Mouse (Mus musculus): Measurements from ENCODE around the gene Col24a1. TPM values are rescaled to one million over a fixed set of nuclear protein-coding genes. Genes with fewer than 3 reads are reported as not detected.

Col24a1 gene
- 4.7 and 11.9 TPM in 2 replicates for polyA plus RNA-seq (2011; ENCODE audit: insufficient read length, low read depth, missing spikeins)

DNA sequence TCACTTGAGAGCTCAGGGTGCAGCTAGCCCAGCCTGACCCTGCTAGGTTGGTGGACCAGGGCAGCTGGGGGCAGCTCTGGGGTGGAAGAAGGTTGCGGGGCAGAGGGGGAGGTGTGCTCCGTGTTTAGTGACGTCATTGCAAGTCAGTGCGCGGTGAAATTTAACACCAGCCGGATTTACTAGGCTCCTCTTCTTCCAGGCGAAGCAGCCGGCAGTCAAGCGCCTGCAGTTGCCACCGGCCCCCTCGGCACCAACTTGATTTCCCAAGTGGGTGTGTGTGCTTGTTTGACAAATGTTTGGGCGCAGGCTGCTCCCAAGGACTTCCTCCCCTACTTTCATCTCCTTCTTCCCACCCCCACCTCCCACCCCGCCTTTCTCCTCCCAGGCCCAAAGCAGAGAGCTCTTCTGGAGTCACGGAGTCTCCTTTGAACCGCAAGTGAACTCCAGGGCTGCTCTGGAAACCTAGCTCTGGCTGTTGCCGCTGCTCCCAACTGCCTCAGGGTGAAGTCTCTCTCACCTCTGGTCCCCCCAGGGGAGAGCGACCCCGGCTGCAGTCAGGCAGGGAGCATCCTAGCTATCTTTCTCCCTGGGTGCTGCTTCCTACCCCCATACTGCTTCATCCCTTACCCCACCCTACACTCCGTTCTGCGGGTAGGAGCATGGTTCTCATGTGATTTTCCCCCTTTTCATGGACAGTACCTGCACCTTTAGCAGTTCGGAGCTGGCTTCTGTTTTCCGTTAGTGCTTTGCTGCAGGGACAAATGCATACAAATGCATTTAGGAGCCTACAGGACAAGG is at the start of gene Col24a1:
TSS of gene Col24a1 (plus strand) at position 136 of the 798 bp plus-strand sequence.
- Histone ChIP-seq H3K4me1 (ENCODE audit: control insufficient read depth, insufficient read depth, low read length) (peaks cover 5% of the 10 kb centered on the region; the same call in 1 of the 2 replicates), H3K27ac (ENCODE audit: insufficient read depth, low read length) (no peak within 1 kb of the TSS), H3K4me3 (ENCODE audit: insufficient read depth, low read length) (peak within 1 kb of the TSS; percentile 14)
- peak; percentile 26; the same call in 1 of the 2 replicates for TF ChIP-seq POLR2A (IDR thresholded peaks at IDR 0.05; ENCODE audit: low read depth, low read length)
- TF ChIP-seq CTCF (IDR thresholded peaks at IDR 0.05; ENCODE audit: borderline replicate concordance, insufficient read depth, low read length): no peak

DNA sequence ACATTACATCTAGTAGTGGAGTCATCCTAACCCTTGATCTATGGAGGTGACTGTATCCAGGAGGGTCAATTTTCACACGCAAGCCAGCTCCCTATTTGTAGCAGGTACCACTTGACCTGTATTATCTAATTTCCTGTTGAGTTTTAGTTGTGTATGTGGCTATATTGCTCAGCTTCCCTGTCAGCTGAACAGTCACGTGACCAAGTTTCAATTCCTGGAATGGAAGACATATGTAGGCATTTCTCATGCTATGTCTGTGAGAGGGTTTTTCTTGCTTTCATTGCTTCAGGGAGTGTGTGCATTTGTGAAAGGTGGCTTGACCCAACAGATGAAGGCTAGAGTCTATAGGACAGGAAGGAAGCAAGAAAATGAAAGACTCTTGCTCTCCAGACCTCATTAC is 44.2 kb upstream of the Col24a1 start:
- Histone ChIP-seq H3K4me1 (ENCODE audit: control insufficient read depth, insufficient read depth, low read length) (no peaks in the 10 kb centered on the region), H3K27ac (ENCODE audit: insufficient read depth, low read length) (no peak overlapping the region), H3K4me3 (ENCODE audit: insufficient read depth, low read length) (no peak overlapping the region)
- no peak for TF ChIP-seq POLR2A (IDR thresholded peaks at IDR 0.05; ENCODE audit: low read depth, low read length)
- no peak for TF ChIP-seq CTCF (IDR thresholded peaks at IDR 0.05; ENCODE audit: borderline replicate concordance, insufficient read depth, low read length)

DNA sequence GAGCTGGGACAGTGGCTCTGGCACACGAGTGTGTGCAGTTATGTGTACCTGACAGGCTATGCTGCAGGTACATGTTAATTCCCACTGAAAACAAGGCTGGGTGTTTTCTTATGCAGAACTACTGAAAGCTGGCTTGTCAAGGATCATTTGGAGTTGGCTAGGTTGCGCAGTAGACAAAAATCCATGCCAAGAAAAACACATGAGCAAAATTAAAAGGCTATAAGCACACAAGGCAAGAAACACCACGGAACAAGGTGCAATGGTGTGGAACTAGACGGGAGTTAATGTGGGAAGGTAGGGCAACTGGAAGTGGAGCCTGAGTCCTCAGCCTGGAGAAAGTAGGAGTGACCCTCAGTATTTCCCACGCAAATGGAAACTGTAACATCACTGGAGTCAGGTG is 39.2 kb upstream of the Col24a1 start:
- Histone ChIP-seq H3K27ac (ENCODE audit: insufficient read depth, low read length) (no peak overlapping the region), H3K4me3 (ENCODE audit: insufficient read depth, low read length) (no peak overlapping the region), H3K4me1 (ENCODE audit: control insufficient read depth, insufficient read depth, low read length) (no peaks in the 10 kb centered on the region; the same call in 1 of the 2 replicates)
- TF ChIP-seq CTCF (IDR thresholded peaks at IDR 0.05; ENCODE audit: borderline replicate concordance, insufficient read depth, low read length) (no peak), POLR2A (IDR thresholded peaks at IDR 0.05; ENCODE audit: low read depth, low read length) (no peak)

- Histone ChIP-seq H3K27ac (ENCODE audit: insufficient read depth, low read length) (peak overlapping the region; percentile 35), H3K4me1 (ENCODE audit: control insufficient read depth, insufficient read depth, low read length) (no peaks in the 10 kb centered on the region; the same call in 1 of the 2 replicates), H3K4me3 (ENCODE audit: insufficient read depth, low read length) (no peak overlapping the region)
- no peak for TF ChIP-seq CTCF (IDR thresholded peaks at IDR 0.05; ENCODE audit: borderline replicate concordance, insufficient read depth, low read length)
- no peak for TF ChIP-seq POLR2A (IDR thresholded peaks at IDR 0.05; ENCODE audit: low read depth, low read length)
Observed at GRCm38 (mm10) chr3:145254764-145255396, 37.4 kb upstream of the Col24a1 start.

DNA sequence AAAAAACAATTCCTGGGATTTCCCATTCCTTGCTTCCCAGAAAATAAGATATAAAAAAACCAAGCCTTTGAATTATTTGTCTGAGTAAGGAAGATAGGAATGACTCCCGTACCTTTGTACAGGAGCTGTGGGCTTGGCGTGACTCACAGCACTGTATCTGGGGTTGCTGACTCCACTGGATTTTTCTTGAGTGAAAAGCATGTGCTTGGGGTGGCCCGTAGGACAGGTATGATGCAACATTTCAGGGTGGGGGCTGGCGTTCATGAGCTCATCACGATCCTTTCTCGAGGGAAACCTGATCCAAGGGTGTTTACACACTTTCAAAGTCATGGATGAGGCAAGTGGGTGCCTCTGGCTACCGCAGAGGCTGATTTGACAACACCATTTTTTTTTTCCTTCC is 35.6 kb upstream of the Col24a1 start:
- H3K4me3 ChIP-seq (ENCODE audit: insufficient read depth, low read length): no peak overlapping the region
- H3K27ac ChIP-seq (ENCODE audit: insufficient read depth, low read length): peak overlapping the region; percentile 77
- H3K4me1 ChIP-seq (ENCODE audit: control insufficient read depth, insufficient read depth, low read length): no peaks in the 10 kb centered on the region; the same call in 1 of the 2 replicates
- TF ChIP-seq POLR2A (IDR thresholded peaks at IDR 0.05; ENCODE audit: low read depth, low read length): no peak
- TF ChIP-seq CTCF (IDR thresholded peaks at IDR 0.05; ENCODE audit: borderline replicate concordance, insufficient read depth, low read length): no peak

GRCm38 (mm10) chr3:145259678-145260077 is 32.6 kb upstream of the Col24a1 start:
- no peak overlapping the region for H3K27ac ChIP-seq (ENCODE audit: insufficient read depth, low read length)
- no peaks in the 10 kb centered on the region for H3K4me1 ChIP-seq (ENCODE audit: control insufficient read depth, insufficient read depth, low read length)
- H3K4me3 ChIP-seq (ENCODE audit: insufficient read depth, low read length): no peak overlapping the region
- TF ChIP-seq CTCF (IDR thresholded peaks at IDR 0.05; ENCODE audit: borderline replicate concordance, insufficient read depth, low read length) (no peak), POLR2A (IDR thresholded peaks at IDR 0.05; ENCODE audit: low read depth, low read length) (no peak)

DNA sequence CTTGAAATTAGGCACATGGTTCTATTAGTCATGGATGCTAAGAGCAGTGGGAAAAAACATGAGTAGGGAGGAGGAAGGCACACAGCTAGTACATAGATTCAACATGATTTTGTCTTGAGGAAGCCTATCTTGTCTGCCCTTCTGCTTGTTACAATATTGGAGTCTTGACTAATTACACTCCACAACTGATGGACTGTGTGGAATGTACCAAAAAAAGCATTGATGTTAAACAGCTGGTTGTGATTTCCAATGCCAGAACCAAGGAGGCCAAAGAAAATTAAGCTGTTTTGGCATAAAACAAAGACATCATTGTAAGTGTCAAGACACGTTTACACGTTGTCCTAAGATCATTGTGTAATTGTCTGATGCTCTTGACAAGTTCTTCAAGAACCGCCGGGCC is 29.1 kb upstream of the Col24a1 start:
- TF ChIP-seq CTCF (IDR thresholded peaks at IDR 0.05; ENCODE audit: borderline replicate concordance, insufficient read depth, low read length) (no peak), POLR2A (IDR thresholded peaks at IDR 0.05; ENCODE audit: low read depth, low read length) (no peak)
- Histone ChIP-seq H3K4me3 (ENCODE audit: insufficient read depth, low read length) (no peak overlapping the region), H3K4me1 (ENCODE audit: control insufficient read depth, insufficient read depth, low read length) (peaks cover 3% of the 10 kb centered on the region; the same call in 1 of the 2 replicates), H3K27ac (ENCODE audit: insufficient read depth, low read length) (no peak overlapping the region)

DNA sequence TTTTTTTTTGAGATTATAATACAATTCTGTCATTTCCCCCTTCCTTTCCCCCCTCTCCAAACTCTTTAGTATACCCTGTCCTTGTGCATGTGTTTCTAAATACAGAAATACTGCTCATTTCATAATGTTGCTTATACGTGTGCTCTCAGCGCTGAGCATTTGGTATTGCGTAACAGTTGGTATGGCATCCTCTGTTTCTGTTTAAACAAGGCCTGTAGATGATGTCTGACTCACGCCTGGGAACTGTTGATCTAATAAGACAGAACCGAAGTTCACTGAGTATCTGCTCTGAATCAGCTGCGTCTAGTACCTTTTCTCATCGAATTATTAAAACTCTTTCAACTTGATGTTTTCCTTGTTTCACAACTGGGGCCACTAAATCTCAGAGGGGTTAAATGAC is 24.2 kb upstream of the Col24a1 start:
- no peak for TF ChIP-seq CTCF (IDR thresholded peaks at IDR 0.05; ENCODE audit: borderline replicate concordance, insufficient read depth, low read length)
- no peak for TF ChIP-seq POLR2A (IDR thresholded peaks at IDR 0.05; ENCODE audit: low read depth, low read length)
- H3K27ac ChIP-seq (ENCODE audit: insufficient read depth, low read length): peak overlapping the region; percentile 93
- H3K4me3 ChIP-seq (ENCODE audit: insufficient read depth, low read length): no peak overlapping the region
- H3K4me1 ChIP-seq (ENCODE audit: control insufficient read depth, insufficient read depth, low read length): peaks cover 8% of the 10 kb centered on the region; the same call in 1 of the 2 replicates

DNA sequence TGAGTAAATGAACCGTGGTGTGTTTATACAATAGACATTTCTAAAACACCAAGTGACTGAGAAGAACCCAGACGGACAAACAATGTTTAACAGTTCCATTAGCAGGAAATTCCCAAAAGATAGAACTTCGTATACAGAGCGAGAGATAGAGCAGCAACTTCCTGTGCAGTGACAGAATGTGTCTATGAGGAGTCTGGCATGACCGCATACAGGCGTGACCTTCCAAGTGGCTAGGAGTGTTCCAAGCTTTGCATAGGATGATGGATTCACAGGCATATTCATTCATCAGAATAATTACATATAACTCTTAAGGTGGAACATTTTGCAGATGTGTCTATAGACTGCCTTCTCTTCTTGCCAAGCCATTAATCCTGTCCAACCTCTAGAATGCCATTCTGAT is 18.1 kb upstream of the Col24a1 start:
- no peaks in the 10 kb centered on the region for H3K4me1 ChIP-seq (ENCODE audit: control insufficient read depth, insufficient read depth, low read length)
- no peak overlapping the region for H3K4me3 ChIP-seq (ENCODE audit: insufficient read depth, low read length)
- TF ChIP-seq CTCF (IDR thresholded peaks at IDR 0.05; ENCODE audit: borderline replicate concordance, insufficient read depth, low read length) (no peak), POLR2A (IDR thresholded peaks at IDR 0.05; ENCODE audit: low read depth, low read length) (no peak)
- H3K27ac ChIP-seq (ENCODE audit: insufficient read depth, low read length): no peak overlapping the region

GRCm38 (mm10) chr3:145293207-145293606 is 935 bp downstream of the Col24a1 start:
- peaks cover 5% of the 10 kb centered on the region; the same call in 1 of the 2 replicates for H3K4me1 ChIP-seq (ENCODE audit: control insufficient read depth, insufficient read depth, low read length)
- no peak overlapping the region for H3K27ac ChIP-seq (ENCODE audit: insufficient read depth, low read length)
- H3K4me3 ChIP-seq (ENCODE audit: insufficient read depth, low read length): peak overlapping the region; percentile 14
- TF ChIP-seq POLR2A (IDR thresholded peaks at IDR 0.05; ENCODE audit: low read depth, low read length): no peak
- no peak for TF ChIP-seq CTCF (IDR thresholded peaks at IDR 0.05; ENCODE audit: borderline replicate concordance, insufficient read depth, low read length)
